Mouse (Mus musculus) CH12.LX (cell line): ENCODE measurements around the gene Ifitm5. TPM values are rescaled to one million over a fixed set of nuclear protein-coding genes. Genes with fewer than 3 reads are reported as not detected.

ENCODE experiments used
- DNase-seq: peaks from one replicate; pipeline ENCODE4 v3.0.0-alpha.2; 2013; ENCODE audit errors: extremely low read depth
- H3K27ac ChIP-seq: 2 replicates; pipeline ENCODE4 v1.5.1; 2012; ENCODE audit warnings: low read depth, mild to moderate bottlenecking, control low read depth, moderate library complexity; ENCODE audit not compliant: insufficient read depth
- H3K27me3 ChIP-seq: replicated peaks from 2 replicates; pipeline ENCODE3; 2012; ENCODE audit warnings: inconsistent platforms
- H3K36me3 ChIP-seq, 2 experiments: replicated peaks in 1 of 2; 2 replicates each; pipeline versions ENCODE3 to v1.6.1; 2012; ENCODE audit warnings: inconsistent platforms in 1 of 2, low read length in 1 of 2, mild to moderate bottlenecking in 1 of 2, mixed read lengths in 1 of 2, moderate library complexity in 1 of 2; ENCODE audit not compliant: control insufficient read depth in 1 of 2, insufficient read depth in 1 of 2
- H3K4me1 ChIP-seq, 2 experiments: 2 replicates each; pipeline ENCODE4 v1.6.1; 2012; ENCODE audit warnings: inconsistent platforms in 1 of 2, moderate library complexity in 1 of 2; ENCODE audit not compliant: insufficient read depth in 2 of 2, control insufficient read depth in 1 of 2
- H3K4me2 ChIP-seq: 2 replicates; pipeline ENCODE4 v1.6.1; 2012; ENCODE audit warnings: low read depth, mild to moderate bottlenecking, control low read depth; ENCODE audit not compliant: poor library complexity, insufficient read depth, severe bottlenecking
- H3K4me3 ChIP-seq, 3 experiments: fragments of 150-350 bp in 1 of 3; sonication (generic) in 1 of 3; replicated peaks in 1 of 3; 2 replicates each; pipeline versions ENCODE3 to v1.5.1; 2011 to 2012; ENCODE audit warnings: low read depth in 2 of 3, low read length in 2 of 3, mild to moderate bottlenecking in 2 of 3, moderate library complexity in 2 of 3, control low read depth in 1 of 3, improper control_type of control experiment in 1 of 3, inconsistent platforms in 1 of 3, mixed read lengths in 1 of 3; ENCODE audit not compliant: poor library complexity in 1 of 3
- H3K79me2 ChIP-seq: replicated peaks from 2 replicates; pipeline ENCODE4 v1.6.1; 2012; ENCODE audit warnings: mild to moderate bottlenecking, moderate library complexity; ENCODE audit not compliant: control insufficient read depth, poor library complexity, insufficient read depth, severe bottlenecking; ENCODE audit errors: extremely low read depth
- H3K9ac ChIP-seq: 2 replicates; pipeline ENCODE4 v1.6.1; 2012; ENCODE audit warnings: low read depth, mild to moderate bottlenecking, control low read depth, moderate library complexity; ENCODE audit not compliant: insufficient read depth
- H3K9me3 ChIP-seq: replicated peaks from 2 replicates; pipeline ENCODE3; 2012; ENCODE audit warnings: low read length, inconsistent platforms, mixed read lengths
- BHLHE40 ChIP-seq: IDR thresholded peaks from 2 replicates; pipeline ENCODE4 v1.6.1; 2011; ENCODE audit warnings: mild to moderate bottlenecking, low read depth, low read length, improper control_type of control experiment
- E2F4 ChIP-seq: IDR thresholded peaks from 2 replicates; pipeline ENCODE4 v1.6.1; 2011; ENCODE audit warnings: low read depth, low read length, improper control_type of control experiment; ENCODE audit not compliant: insufficient replicate concordance
- ETS1 ChIP-seq: conservative IDR thresholded peaks from 2 replicates; pipeline ENCODE4 v1.6.1; 2012; ENCODE audit warnings: low read depth, mild to moderate bottlenecking, inconsistent platforms, low read length, improper control_type of control experiment, moderate library complexity
- GABPA ChIP-seq: IDR thresholded peaks from 2 replicates; pipeline ENCODE4 v1.6.1; 2012; ENCODE audit warnings: low read depth, low read length, improper control_type of control experiment, inconsistent platforms; ENCODE audit not compliant: insufficient replicate concordance
- JUN ChIP-seq: IDR thresholded peaks from 2 replicates; pipeline ENCODE4 v1.6.1; 2011; ENCODE audit warnings: low read depth, mild to moderate bottlenecking, low read length, improper control_type of control experiment, moderate library complexity; ENCODE audit not compliant: insufficient read depth
- KAT2A ChIP-seq: IDR thresholded peaks from 2 replicates; pipeline ENCODE4 v1.6.1; 2012; ENCODE audit warnings: low read length, improper control_type of control experiment, inconsistent platforms; ENCODE audit not compliant: insufficient replicate concordance
- MAX ChIP-seq: IDR thresholded peaks from 2 replicates; pipeline ENCODE4 v1.6.1; 2011; ENCODE audit warnings: low read length, improper control_type of control experiment
- MXI1 ChIP-seq: IDR thresholded peaks from 2 replicates; pipeline ENCODE4 v1.6.1; 2011; ENCODE audit warnings: mild to moderate bottlenecking, low read depth, low read length, improper control_type of control experiment
- NRF1 ChIP-seq: IDR thresholded peaks from 2 replicates; pipeline ENCODE4 v1.6.1; 2014; ENCODE audit warnings: low read depth, mild to moderate bottlenecking, inconsistent platforms, low read length, improper control_type of control experiment, moderate library complexity
- PAX5 ChIP-seq: IDR thresholded peaks from 2 replicates; pipeline ENCODE4 v1.6.1; 2012; ENCODE audit warnings: low read length, inconsistent platforms, mixed read lengths
- POLR2AphosphoS2 ChIP-seq: IDR thresholded peaks from 2 replicates; pipeline ENCODE4 v1.6.1; 2011; ENCODE audit warnings: low read depth, low read length, improper control_type of control experiment
- SMC3 ChIP-seq: IDR thresholded peaks from 2 replicates; pipeline ENCODE4 v1.6.1; 2011; ENCODE audit warnings: low read depth, low read length, improper control_type of control experiment
- USF1 ChIP-seq: IDR thresholded peaks from 2 replicates; pipeline ENCODE4 v1.6.1; 2014; ENCODE audit warnings: low read depth, mild to moderate bottlenecking, inconsistent platforms, low read length, improper control_type of control experiment
- ZKSCAN1 ChIP-seq: IDR thresholded peaks from 2 replicates; pipeline ENCODE4 v1.6.1; 2012; ENCODE audit warnings: low read depth, inconsistent platforms, low read length, improper control_type of control experiment, borderline replicate concordance
- ZNF384 ChIP-seq: IDR thresholded peaks from 2 replicates; pipeline ENCODE4 v1.6.1; 2012; ENCODE audit warnings: low read depth, low read length, improper control_type of control experiment, inconsistent platforms
- dilution Hi-C: fragments of 300-500 bp; cut with MboI; formaldehyde crosslinking; loops from 2 replicates; pipeline ENCODE4 v1.14.3; 2020; ENCODE audit warnings: low sequenced_read_pairs; ENCODE audit not compliant: extremely low pct_unique_long_range_greater_than_20kb, extremely low pct_ligation_motif_present
- in situ Hi-C: fragments of 300-500 bp; cut with MboI; formaldehyde crosslinking; loops from 3 replicates; pipeline ENCODE4 v1.14.3; 2019; ENCODE audit warnings: low sequenced_read_pairs, low pct_ligation_motif_present, low pct_unique_long_range_greater_than_20kb, mixed read lengths
- polyA plus RNA-seq: library from polyadenylated mRNA; unstranded; fragments of >175 nt; gene quantifications from 2 replicates; pipeline ENCODE4 v1.2.1, GENCODE M21; 2012; ENCODE audit warnings: low read depth; ENCODE audit not compliant: insufficient read length
- total RNA-seq, 2 experiments: library from RNA; depleted of rRNA; stranded (reverse); fragments of 300-350 nt in 1 of 2; fragments of >200 nt in 1 of 2; gene quantifications; 2 replicates each; pipeline ENCODE4 v1.2.3; 2012 to 2014

Ifitm5 gene
- total and polyA plus RNA-seq, 3 experiments = 0.68 to 0.71 TPM; not detected in 1

DNA sequence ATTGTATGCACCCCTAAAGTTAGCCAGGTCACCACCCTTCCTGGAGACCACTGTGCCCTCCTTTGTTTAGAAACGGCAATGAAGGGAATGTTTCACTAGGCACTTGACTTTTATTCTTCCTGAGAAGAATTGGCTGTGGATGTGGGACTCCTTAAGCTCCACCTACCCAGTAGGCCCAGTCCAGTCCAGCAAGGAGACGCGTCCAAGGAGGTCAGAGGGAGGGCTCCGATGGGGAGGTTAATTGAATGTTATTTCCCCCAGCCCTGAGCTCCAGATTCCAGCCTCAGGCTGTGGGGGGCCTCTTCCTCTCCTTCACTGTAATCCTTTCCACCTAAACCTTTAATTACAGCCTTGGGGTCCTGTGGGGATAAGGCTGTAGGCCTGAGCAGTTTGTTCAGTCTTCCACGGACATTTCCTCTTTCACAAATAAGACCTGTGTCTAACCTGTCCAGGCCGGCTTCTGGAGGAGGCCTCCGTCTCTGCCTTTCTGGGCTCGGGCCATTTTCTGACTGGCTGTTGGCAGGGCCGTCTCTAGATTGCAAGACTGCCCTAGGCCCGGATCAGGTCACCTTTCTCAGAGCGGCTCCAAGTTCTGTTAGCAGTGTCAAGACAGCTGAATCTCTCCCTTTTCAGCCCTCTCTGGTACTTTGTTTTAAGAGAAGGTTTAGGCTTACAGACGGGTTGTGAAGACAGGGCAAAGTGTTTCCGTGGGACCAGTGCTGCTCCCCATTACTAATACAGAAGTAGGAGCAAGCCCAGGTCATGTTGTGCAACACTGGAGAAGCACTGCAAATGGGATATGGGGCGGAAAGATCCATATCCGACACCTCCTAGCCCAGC, 47.8 kb downstream of the Ifitm5 start:
- dilution Hi-C loops (no loop called here), in situ Hi-C loops (loop anchor here (5.0 kb wide), 1 partner anchor 60 kb away; no protein-coding TSS in a partner anchor)
- H3K9me3 ChIP-seq = no peaks in the 10 kb centered on the region
- peaks cover 19 to 41% of the 10 kb centered on the region in 2 experiments for H3K36me3 ChIP-seq
- no peak overlapping the region for H3K4me3 ChIP-seq
- H3K4me1 ChIP-seq = peaks cover 0 to 2% of the 10 kb centered on the region in 2 experiments; a peak in 1 of 4 replicates
- no peaks in the 10 kb centered on the region for H3K79me2 ChIP-seq
- no peak overlapping the region for H3K4me2 ChIP-seq
- H3K9ac ChIP-seq = no peak overlapping the region
- no peak for DNase-seq
- TF ChIP-seq GABPA = no peak
- TF ChIP-seq MAX = no peak
- no peak for TF ChIP-seq POLR2AphosphoS2
- no peak for TF ChIP-seq KAT2A
- TF ChIP-seq ETS1 = no peak
- no peak for TF ChIP-seq ZKSCAN1
- TF ChIP-seq SMC3 = no peak
- no peak for TF ChIP-seq JUN
- no peak for TF ChIP-seq PAX5
- no peak for TF ChIP-seq MXI1
- no peak for TF ChIP-seq E2F4
- TF ChIP-seq NRF1 = no peak
- H3K27me3 ChIP-seq = peaks cover 5% of the 10 kb centered on the region
- no peak overlapping the region for H3K27ac ChIP-seq

DNA sequence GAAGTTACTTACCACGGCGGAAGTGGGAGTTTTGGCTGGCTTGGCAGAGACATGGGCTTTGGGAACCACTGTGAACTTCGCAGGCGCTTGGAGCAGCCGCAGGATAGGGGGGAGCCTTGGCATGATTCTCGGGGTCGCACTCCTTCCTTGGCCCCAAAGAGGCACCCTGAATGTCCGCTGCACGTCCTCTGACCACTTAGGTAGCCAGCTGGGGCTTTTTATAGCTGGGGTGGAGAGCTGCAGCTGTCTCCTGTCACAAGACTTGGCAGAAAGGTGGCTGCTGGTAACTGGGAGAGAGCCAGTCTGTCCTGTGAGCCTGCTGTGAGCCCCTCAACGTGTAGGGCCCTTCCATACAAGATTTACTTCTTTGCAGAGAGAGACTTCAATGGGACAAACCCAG, 49.9 kb downstream of the Ifitm5 start, which contains the start of gene Cox8b:
TSS of gene Cox8b (minus strand) at position 227 of the 400 bp plus-strand sequence.
- in situ Hi-C loops (loop anchor here (5.0 kb wide), 1 partner anchor 58 kb away; no protein-coding TSS in a partner anchor), dilution Hi-C loops (no loop called here)
- Histone ChIP-seq H3K79me2 (no peaks in the 10 kb centered on the region), H3K4me3 (no peak within 1 kb of the TSS), H3K36me3 (peaks cover 27 to 59% of the 10 kb centered on the region in 2 experiments), H3K27me3 (no peaks in the 10 kb centered on the region), H3K4me1 (no peaks in the 10 kb centered on the region), H3K9ac (no peak within 1 kb of the TSS), H3K27ac (no peak within 1 kb of the TSS), H3K9me3 (no peaks in the 10 kb centered on the region), H3K4me2 (no peak within 1 kb of the TSS)
- TF ChIP-seq USF1 (no peak), BHLHE40 (no peak), PAX5 (no peak), KAT2A (no peak), ZNF384 (no peak)
- DNase-seq = no peak
